Mouse (Mus musculus): ENCODE data around the gene Rap1b. TPM values are rescaled to one million over a fixed set of nuclear protein-coding genes. Genes with fewer than 3 reads are reported as not detected.

The Rap1b gene
- polyA plus RNA-seq, 1 experiment from 2014 or later = 469 TPM

DNA sequence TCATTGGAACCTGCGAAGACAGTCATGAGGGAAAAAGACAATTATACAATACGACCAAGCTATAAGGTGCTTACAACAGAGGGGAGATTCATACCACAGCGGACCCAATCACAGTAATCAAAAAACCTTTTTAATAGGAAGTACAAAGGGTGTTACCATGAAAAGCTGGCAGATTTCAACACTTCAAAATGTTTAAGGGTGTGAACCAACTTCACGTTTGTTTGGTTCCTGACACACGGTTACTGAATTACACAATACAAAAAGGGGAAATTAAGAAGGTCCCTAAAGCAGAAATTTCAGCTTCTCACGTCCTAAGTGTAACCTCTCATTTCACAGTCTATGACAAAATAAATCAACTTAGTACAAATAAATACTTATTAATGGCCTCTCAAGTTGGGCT is 27.2 kb downstream of the Rap1b start:
- peaks cover 93% of the 10 kb centered on the region for H3K79me2 ChIP-seq (ENCODE audit: inconsistent target)
- WGBS (ENCODE audit: missing documents) = 34% methylated on average over 6 of the region's 6 CpGs
- H3K4me3 ChIP-seq (ENCODE audit: inconsistent target) = no peak overlapping the region
- peaks cover 96% of the 10 kb centered on the region for H3K36me3 ChIP-seq (ENCODE audit: inconsistent target)
- no peak overlapping the region for H3K27ac ChIP-seq

GRCm38 (mm10) chr10:117816721-117817120 is 29.1 kb downstream of the Rap1b start:
- no peak overlapping the region for H3K4me3 ChIP-seq (ENCODE audit: inconsistent target)
- H3K36me3 ChIP-seq (ENCODE audit: inconsistent target) = peaks cover 94% of the 10 kb centered on the region
- H3K79me2 ChIP-seq (ENCODE audit: inconsistent target) = peaks cover 75% of the 10 kb centered on the region
- H3K27ac ChIP-seq = no peak overlapping the region
- 96% methylated on average over 5 of the region's 6 CpGs for WGBS (ENCODE audit: missing documents)

DNA sequence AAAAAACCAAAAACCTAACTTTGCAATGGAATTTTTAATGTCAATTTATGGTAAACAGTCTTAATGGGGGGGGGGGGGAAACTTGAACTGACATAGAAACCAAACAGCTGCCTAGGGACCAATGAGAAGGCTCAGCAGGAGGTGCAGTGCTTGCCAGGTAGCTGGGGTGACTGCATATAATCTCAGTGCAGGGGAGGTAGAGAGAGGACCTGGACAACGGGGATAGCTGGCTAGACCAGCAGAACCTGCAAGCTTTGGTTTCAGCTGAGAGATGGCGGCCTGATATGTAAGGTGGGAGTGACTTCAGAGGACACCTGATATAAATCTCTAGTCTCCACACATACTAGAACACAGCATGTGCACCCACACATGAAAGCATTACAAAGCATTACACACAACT is 33.3 kb downstream of the Rap1b start:
- H3K27ac ChIP-seq = no peak overlapping the region
- H3K4me3 ChIP-seq (ENCODE audit: inconsistent target) = no peak overlapping the region
- H3K36me3 ChIP-seq (ENCODE audit: inconsistent target) = peaks cover 56% of the 10 kb centered on the region
- WGBS (ENCODE audit: missing documents) = 90% methylated on average over 2 of the region's 2 CpGs
- peaks cover 33% of the 10 kb centered on the region for H3K79me2 ChIP-seq (ENCODE audit: inconsistent target)

GRCm38 (mm10) chr10:117811555-117811954 is 34.3 kb downstream of the Rap1b start:
- Histone ChIP-seq H3K27ac (no peak overlapping the region), H3K36me3 (ENCODE audit: inconsistent target) (peaks cover 46% of the 10 kb centered on the region), H3K79me2 (ENCODE audit: inconsistent target) (peaks cover 24% of the 10 kb centered on the region), H3K4me3 (ENCODE audit: inconsistent target) (no peak overlapping the region)
- 96% methylated on average over 8 of the region's 8 CpGs for WGBS (ENCODE audit: missing documents)

DNA sequence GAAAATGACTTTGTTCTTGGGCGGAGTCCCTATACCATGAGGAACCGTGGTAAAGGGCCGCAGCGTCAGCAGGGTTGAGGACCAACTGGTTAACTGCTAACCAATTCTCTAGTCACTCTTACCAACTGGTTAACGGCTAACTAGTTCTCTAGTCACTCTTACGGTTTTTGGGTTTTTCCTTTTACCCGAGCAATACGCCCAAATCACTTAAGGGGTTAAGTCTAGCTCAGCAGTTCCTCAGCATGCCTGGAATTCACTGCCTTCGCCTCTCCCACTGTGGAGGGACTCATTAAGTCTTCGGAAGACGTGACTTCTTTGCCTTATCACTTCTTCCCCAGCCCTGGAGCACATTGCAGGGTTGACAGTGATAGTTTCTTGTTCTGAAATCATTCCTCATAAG is 35.3 kb downstream of the Rap1b start:
- H3K36me3 ChIP-seq (ENCODE audit: inconsistent target) = peaks cover 36% of the 10 kb centered on the region

GRCm38 (mm10) chr10:117808068-117808467 is 37.8 kb downstream of the Rap1b start:
- Histone ChIP-seq H3K27ac (no peak overlapping the region), H3K36me3 (ENCODE audit: inconsistent target) (peaks cover 12% of the 10 kb centered on the region), H3K79me2 (ENCODE audit: inconsistent target) (no peaks in the 10 kb centered on the region), H3K4me3 (ENCODE audit: inconsistent target) (no peak overlapping the region)
- WGBS (ENCODE audit: missing documents) = 18% methylated on average over 6 of the region's 6 CpGs

More for the DNA sequence above, 35.3 kb downstream of the Rap1b start:
- H3K4me3 ChIP-seq (ENCODE audit: inconsistent target) = no peak overlapping the region
- H3K27ac ChIP-seq = no peak overlapping the region
- H3K79me2 ChIP-seq (ENCODE audit: inconsistent target) = peaks cover 13% of the 10 kb centered on the region; the same call in 1 of the 2 replicates
- 93% methylated on average over 11 of the region's 11 CpGs for WGBS (ENCODE audit: missing documents)

- H3K27ac ChIP-seq = no peak overlapping the region
- H3K4me3 ChIP-seq (ENCODE audit: inconsistent target) = no peak overlapping the region
- no peaks in the 10 kb centered on the region for H3K36me3 ChIP-seq (ENCODE audit: inconsistent target)
- WGBS (ENCODE audit: missing documents) = 94% methylated on average over 9 of the region's 9 CpGs
- H3K79me2 ChIP-seq (ENCODE audit: inconsistent target) = no peaks in the 10 kb centered on the region
Observed at GRCm38 (mm10) chr10:117805919-117806318, 39.9 kb downstream of the Rap1b start.

- Histone ChIP-seq H3K36me3 (ENCODE audit: inconsistent target) (no peaks in the 10 kb centered on the region), H3K4me3 (ENCODE audit: inconsistent target) (no peak overlapping the region), H3K27ac (no peak overlapping the region), H3K79me2 (ENCODE audit: inconsistent target) (no peaks in the 10 kb centered on the region)
- WGBS (ENCODE audit: missing documents) = 65% methylated on average over 30 of the region's 31 CpGs
Observed at GRCm38 (mm10) chr10:117803870-117804850, 41.7 kb downstream of the Rap1b start.

- WGBS (ENCODE audit: missing documents) = 96% methylated on average over 9 of the region's 9 CpGs
- H3K27ac ChIP-seq = no peak overlapping the region
- no peak overlapping the region for H3K4me3 ChIP-seq (ENCODE audit: inconsistent target)
- no peaks in the 10 kb centered on the region for H3K79me2 ChIP-seq (ENCODE audit: inconsistent target)
- H3K36me3 ChIP-seq (ENCODE audit: inconsistent target) = no peaks in the 10 kb centered on the region
Observed at GRCm38 (mm10) chr10:117801886-117802285, 43.9 kb downstream of the Rap1b start.

DNA sequence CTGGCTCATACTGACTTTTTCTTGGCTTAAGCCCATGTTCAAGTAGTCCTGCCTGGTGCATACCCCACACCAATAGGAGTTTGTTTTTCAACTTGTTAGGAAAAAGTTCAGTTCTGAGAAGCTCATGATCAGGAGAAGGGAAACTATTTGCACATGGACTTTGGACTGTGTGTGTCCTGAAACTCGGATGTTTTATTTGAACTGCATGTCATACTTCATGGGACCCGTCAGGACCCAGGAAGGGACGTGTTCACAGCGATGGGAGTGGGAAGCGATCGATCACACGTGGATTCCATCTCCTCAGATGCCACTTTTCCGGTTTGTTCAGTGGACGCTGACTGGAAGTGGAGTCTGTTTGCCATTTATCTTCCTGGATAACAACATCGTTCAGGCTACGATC is 46.0 kb downstream of the Rap1b start:
- no peak overlapping the region for H3K27ac ChIP-seq
- no peak overlapping the region for H3K4me3 ChIP-seq (ENCODE audit: inconsistent target)
- no peaks in the 10 kb centered on the region for H3K36me3 ChIP-seq (ENCODE audit: inconsistent target)
- H3K79me2 ChIP-seq (ENCODE audit: inconsistent target) = no peaks in the 10 kb centered on the region
- WGBS (ENCODE audit: missing documents) = 96% methylated on average over 11 of the region's 11 CpGs

DNA sequence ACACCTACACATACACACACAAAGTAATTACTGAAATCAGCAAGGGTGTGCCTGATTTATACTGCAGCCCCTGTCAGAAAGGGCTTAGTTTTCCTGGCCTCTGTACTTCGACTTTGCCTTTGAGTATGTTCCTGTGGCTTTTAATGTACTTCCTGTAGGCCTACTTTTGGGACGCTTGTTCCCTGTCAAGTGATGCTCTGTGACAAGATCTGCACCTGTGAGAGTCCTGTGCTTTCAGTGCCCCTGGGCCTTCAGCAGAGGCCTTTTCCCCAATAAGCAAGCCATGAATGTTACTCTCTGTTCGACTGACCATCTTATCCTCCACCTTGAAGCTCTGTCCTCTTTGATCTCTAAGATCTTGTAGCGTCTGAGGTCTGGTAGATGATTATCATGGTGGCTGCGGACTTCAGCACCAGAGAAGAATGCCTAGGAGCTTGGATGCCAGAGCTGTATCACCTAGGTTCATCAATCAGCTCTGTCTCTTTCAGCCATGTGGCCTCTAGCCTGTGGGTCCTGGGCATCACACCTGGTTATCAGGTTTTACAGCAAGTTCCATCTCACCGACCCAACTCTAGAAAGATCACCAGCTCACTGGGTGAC is 47.3 kb downstream of the Rap1b start:
- no peaks in the 10 kb centered on the region for H3K79me2 ChIP-seq (ENCODE audit: inconsistent target)
- 73% methylated on average over 6 of the region's 6 CpGs for WGBS (ENCODE audit: missing documents)
- H3K27ac ChIP-seq = no peak overlapping the region
- H3K4me3 ChIP-seq (ENCODE audit: inconsistent target) = no peak overlapping the region
- no peaks in the 10 kb centered on the region for H3K36me3 ChIP-seq (ENCODE audit: inconsistent target)

GRCm38 (mm10) chr10:117797684-117798083 is 48.2 kb downstream of the Rap1b start:
- no peak overlapping the region for H3K27ac ChIP-seq
- H3K36me3 ChIP-seq (ENCODE audit: inconsistent target) = no peaks in the 10 kb centered on the region
- no peak overlapping the region for H3K4me3 ChIP-seq (ENCODE audit: inconsistent target)
- WGBS (ENCODE audit: missing documents) = 79% methylated on average over 7 of the region's 7 CpGs
- H3K79me2 ChIP-seq (ENCODE audit: inconsistent target) = no peaks in the 10 kb centered on the region

GRCm38 (mm10) chr10:117797106-117797505 is 48.7 kb downstream of the Rap1b start:
- peaks cover 3% of the 10 kb centered on the region for H3K79me2 ChIP-seq (ENCODE audit: inconsistent target)
- WGBS (ENCODE audit: missing documents) = 93% methylated on average over 10 of the region's 12 CpGs
- no peak overlapping the region for H3K27ac ChIP-seq
- H3K4me3 ChIP-seq (ENCODE audit: inconsistent target) = no peak overlapping the region
- no peaks in the 10 kb centered on the region for H3K36me3 ChIP-seq (ENCODE audit: inconsistent target)

DNA sequence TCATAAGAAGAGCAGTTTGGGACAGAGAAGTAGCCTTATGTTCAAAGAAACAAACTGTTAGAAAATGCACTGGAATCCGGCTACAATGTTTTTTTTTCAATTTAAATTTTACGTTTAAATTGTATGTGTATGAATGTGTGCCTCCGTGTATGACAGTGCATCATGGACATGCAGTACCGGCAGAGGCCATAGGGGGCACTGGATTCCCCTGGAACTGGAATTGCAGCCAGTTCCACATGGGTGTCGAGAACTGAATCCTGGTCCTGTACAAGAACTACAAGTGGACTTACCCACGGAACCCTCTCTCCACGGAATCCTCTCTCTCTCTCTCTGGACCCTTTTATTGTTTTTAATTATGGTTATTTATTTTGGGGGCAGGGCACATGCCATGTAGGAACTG is 49.7 kb downstream of the Rap1b start:
- Histone ChIP-seq H3K36me3 (ENCODE audit: inconsistent target) (no peaks in the 10 kb centered on the region), H3K27ac (no peak overlapping the region), H3K4me3 (ENCODE audit: inconsistent target) (no peak overlapping the region), H3K79me2 (ENCODE audit: inconsistent target) (peaks cover 12% of the 10 kb centered on the region)
- WGBS (ENCODE audit: missing documents) = 94% methylated on average over 7 of the region's 7 CpGs

DNA sequence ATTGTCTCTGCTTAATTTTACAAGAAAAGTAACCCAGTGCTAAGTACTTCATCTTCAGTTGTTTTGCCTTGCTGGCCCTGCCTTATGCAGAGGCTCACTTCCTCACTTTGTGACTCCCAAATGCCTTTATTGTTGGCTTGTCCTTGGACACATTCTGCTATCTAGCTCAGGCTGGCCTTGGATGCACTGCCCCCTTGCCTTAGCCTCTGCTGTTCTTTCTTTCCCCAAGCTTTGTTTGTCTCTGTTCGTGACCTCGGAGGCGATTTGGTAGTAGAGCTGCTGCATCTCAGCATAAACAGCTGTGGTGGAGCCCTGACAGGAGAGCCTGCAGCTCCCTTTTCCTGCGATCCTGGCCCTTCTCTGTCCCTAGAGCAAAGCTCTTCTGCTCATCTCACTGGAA is 50.6 kb downstream of the Rap1b start:
- 91% methylated on average over 4 of the region's 4 CpGs for WGBS (ENCODE audit: missing documents)
- Histone ChIP-seq H3K4me3 (ENCODE audit: inconsistent target) (no peak overlapping the region), H3K79me2 (ENCODE audit: inconsistent target) (peaks cover 22% of the 10 kb centered on the region), H3K36me3 (ENCODE audit: inconsistent target) (no peaks in the 10 kb centered on the region), H3K27ac (no peak overlapping the region)

Measured in macrophage (primary cell).